Mouse (Mus musculus) embryonic facial prominence, embryonic 12.5 days (tissue): ENCODE measurements at regions not wholly inside any gene's neighbourhood (a gene's known extent, or its start where the extent isn't known, plus 50 kb on each side); places are given as distances from the start of the nearest gene placed in this dataset.

ENCODE experiments used
- ATAC-seq: fragments of 200-750 bp; cut with Nextera tagmentation; 2 replicates; pipeline ENCODE4 v1.8.0; 2017; ENCODE audit not compliant: insufficient number of reproducible peaks, insufficient read depth, low FRiP score, low TSS enrichment
- H3K27ac ChIP-seq: fragments of 300-500 bp; sonication (generic); 2 replicates; pipeline ENCODE4 v1.5.1; 2016; ENCODE audit warnings: mild to moderate bottlenecking
- H3K27me3 ChIP-seq: fragments of 300-500 bp; sonication (generic); 2 replicates; pipeline ENCODE4 v1.6.1; 2016; ENCODE audit warnings: mild to moderate bottlenecking, moderate library complexity
- H3K36me3 ChIP-seq: fragments of 300-500 bp; sonication (generic); 2 replicates; pipeline ENCODE4 v1.6.1; 2016; ENCODE audit warnings: mild to moderate bottlenecking
- H3K4me1 ChIP-seq: fragments of 300-500 bp; sonication (generic); 2 replicates; pipeline ENCODE4 v1.6.1; 2016
- H3K4me2 ChIP-seq: fragments of 300-500 bp; sonication (generic); replicated peaks from 2 replicates; pipeline ENCODE4 v1.6.1; 2016; ENCODE audit warnings: mild to moderate bottlenecking, moderate library complexity
- H3K4me3 ChIP-seq: fragments of 300-500 bp; sonication (generic); 2 replicates; pipeline ENCODE4 v1.5.1; 2016; ENCODE audit warnings: mild to moderate bottlenecking
- H3K9ac ChIP-seq: fragments of 300-500 bp; sonication (generic); 2 replicates; pipeline ENCODE4 v1.6.1; 2016; ENCODE audit warnings: mild to moderate bottlenecking, moderate library complexity
- H3K9me3 ChIP-seq: fragments of 300-500 bp; sonication (generic); 2 replicates; pipeline ENCODE4 v1.6.1; 2016; ENCODE audit warnings: mild to moderate bottlenecking, moderate library complexity
- WGBS: fragments of 180-500 bp; shearing (Covaris S2); methylation state at CpG from one replicate; pipeline ENCODE4 v1.1.7; 2016; 5-methylcytosine and 5-hydroxymethylcytosine counted together

DNA sequence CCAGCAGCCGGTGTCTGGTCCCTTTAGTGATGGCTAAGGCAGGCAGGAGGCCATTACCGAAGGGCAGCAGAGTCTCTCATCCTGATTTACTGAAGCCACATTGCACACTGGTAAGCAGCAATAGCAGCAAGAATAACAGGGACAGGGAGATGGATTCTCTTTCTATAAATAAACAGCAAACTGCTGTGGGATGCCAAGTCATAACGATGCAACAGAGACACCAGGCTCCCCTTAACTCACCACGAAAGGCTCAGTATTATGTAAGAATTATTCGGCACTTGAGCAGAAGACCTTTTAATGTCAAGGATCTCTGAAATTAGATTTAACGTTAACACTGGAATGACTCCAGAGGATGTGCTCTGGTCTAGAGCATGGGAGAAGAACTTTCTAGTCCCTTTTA, 202.1 kb downstream of the Ddx10 start:
- ATAC-seq, result no peak
- 80% methylated on average over 6 of the region's 6 CpGs for WGBS
- Histone ChIP-seq H3K36me3 (no peaks in the 10 kb centered on the region), H3K4me2 (no peak overlapping the region), H3K9me3 (no peaks in the 10 kb centered on the region), H3K4me1 (no peaks in the 10 kb centered on the region), H3K27ac (no peak overlapping the region), H3K4me3 (no peak overlapping the region), H3K9ac (no peak overlapping the region), H3K27me3 (no peaks in the 10 kb centered on the region)

DNA sequence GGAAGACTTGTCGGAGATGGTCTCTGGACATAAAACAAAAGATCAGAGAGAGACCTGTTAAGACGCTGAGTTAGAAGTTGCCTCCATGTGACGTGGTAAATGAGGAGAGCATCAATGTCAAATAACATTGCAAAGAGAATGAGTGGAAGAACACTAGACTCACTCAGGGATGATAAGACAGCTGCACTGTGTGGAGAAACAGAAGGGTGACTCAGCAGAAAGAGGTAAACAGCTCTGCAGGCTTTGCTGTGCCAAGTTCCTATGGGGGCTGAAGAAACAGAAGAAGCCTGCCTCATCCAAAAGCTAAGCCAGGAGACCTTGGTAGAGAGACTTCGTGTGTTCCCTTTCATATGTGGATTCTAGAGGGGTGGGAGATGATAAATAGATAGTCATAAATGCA, 214.1 kb downstream of the Ddx10 start:
- Histone ChIP-seq H3K36me3 (no peaks in the 10 kb centered on the region), H3K9me3 (no peaks in the 10 kb centered on the region), H3K4me2 (no peak overlapping the region), H3K4me3 (no peak overlapping the region), H3K27ac (no peak overlapping the region), H3K27me3 (no peaks in the 10 kb centered on the region), H3K4me1 (no peaks in the 10 kb centered on the region), H3K9ac (no peak overlapping the region)
- WGBS, result 81% methylated on average over 4 of the region's 4 CpGs
- ATAC-seq, result no peak

DNA sequence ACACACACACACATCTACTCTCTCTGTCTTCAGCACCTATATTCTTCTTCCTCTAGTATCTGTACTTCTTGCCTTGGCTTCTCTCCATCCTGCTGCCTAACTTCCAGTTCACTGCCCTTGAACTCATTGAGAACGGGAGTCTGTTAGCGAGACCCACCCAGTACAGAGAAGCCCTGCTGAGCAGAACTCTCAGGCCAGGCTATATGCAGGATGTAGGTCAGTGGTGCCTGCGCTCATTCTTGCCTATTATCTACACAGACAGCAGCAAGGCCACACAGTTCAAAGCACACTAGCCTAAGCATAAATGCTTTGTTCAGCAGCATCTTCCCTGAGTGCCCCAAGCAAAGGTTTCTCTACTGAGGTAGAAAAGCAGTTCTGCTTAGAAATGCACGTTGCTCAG, 225.8 kb downstream of the Ddx10 start:
- WGBS, result 80% methylated on average over 4 of the region's 4 CpGs
- H3K27ac ChIP-seq, result no peak overlapping the region
- H3K4me3 ChIP-seq, result no peak overlapping the region
- H3K4me2 ChIP-seq, result no peak overlapping the region
- no peaks in the 10 kb centered on the region for H3K36me3 ChIP-seq
- no peaks in the 10 kb centered on the region for H3K27me3 ChIP-seq
- no peak overlapping the region for H3K9ac ChIP-seq
- H3K4me1 ChIP-seq, result no peaks in the 10 kb centered on the region
- H3K9me3 ChIP-seq, result no peaks in the 10 kb centered on the region
- ATAC-seq, result no peak

DNA sequence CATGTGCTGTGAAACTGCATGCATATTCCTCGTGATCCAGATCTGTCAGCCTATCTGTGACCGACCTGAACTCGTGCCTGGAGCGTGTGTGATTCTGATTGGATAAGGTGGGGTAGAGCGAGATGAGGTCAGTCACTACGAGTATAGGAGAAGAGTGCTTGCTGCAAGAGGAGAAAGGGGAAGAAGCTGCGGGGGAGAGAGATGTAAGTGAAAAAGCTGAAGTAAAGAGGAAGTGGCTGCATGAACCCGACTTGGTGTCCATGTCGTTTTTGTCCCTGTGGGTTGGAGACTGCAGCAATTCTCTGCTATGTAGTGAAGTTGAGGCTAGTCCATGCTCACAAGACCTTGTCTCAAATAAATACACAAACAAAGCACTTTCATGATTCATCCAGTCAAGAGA, 237.1 kb downstream of the Ddx10 start:
- H3K9me3 ChIP-seq, result 0 out of 2 replicates have a peak, but pooled peaks cover 3% of the 10 kb centered on the region
- H3K4me2 ChIP-seq, result no peak overlapping the region
- H3K9ac ChIP-seq, result no peak overlapping the region
- H3K27me3 ChIP-seq, result no peaks in the 10 kb centered on the region
- H3K4me3 ChIP-seq, result no peak overlapping the region
- 89% methylated on average over 9 of the region's 9 CpGs for WGBS
- no peak overlapping the region for H3K27ac ChIP-seq
- H3K4me1 ChIP-seq, result no peaks in the 10 kb centered on the region
- no peak for ATAC-seq
- no peaks in the 10 kb centered on the region for H3K36me3 ChIP-seq

DNA sequence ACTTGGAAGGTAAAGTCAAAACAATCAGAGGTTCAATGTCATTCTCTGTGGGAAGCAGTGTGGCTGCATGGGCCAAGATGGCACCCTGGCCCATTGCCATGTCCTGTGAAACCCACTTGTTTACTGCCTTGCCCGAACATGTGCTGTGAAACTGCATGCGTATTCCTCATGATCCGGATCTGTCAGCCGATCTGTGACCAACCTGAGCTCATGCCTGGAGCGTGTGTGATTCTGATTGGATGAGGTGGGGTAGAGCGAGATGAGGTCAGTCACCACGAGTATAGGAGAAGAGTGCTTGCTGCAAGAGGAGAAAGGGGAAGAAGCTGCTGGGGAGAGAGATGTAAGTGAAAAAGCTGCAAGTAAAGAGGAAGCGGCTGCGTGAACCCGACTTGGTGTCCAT, 240.5 kb downstream of the Ddx10 start:
- no peaks in the 10 kb centered on the region for H3K9me3 ChIP-seq
- WGBS, result 89% methylated on average over 10 of the region's 10 CpGs

DNA sequence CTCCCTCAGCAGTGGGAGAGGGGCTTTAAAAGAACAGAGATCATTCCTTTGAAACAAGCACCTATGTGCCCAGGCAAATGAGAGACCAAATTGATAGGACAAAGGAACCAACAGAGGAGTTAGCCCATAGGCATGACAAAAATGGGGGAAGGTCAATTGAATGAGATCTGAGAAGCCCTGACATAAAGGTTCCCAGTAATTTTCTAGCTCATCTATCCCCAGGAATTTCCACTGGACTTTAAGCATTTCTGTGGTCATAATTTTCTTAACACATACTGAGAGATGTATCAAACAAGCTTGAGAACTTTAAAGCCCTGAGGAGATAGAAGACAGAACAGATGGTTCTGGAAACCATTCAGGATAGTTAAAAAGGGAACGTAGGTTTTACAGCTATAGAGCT, 241.8 kb downstream of the Ddx10 start:
- ATAC-seq, result no peak
- 84% methylated on average over 1 of the region's 1 CpGs for WGBS
- no peaks in the 10 kb centered on the region for H3K36me3 ChIP-seq
- H3K27ac ChIP-seq, result no peak overlapping the region
- no peak overlapping the region for H3K4me2 ChIP-seq
- no peaks in the 10 kb centered on the region for H3K4me1 ChIP-seq
- H3K9ac ChIP-seq, result no peak overlapping the region
- H3K9me3 ChIP-seq, result no peaks in the 10 kb centered on the region
- H3K4me3 ChIP-seq, result no peak overlapping the region
- H3K27me3 ChIP-seq, result no peaks in the 10 kb centered on the region

More for the DNA sequence above, 240.5 kb downstream of the Ddx10 start:
- no peak overlapping the region for H3K4me2 ChIP-seq
- H3K4me3 ChIP-seq, result no peak overlapping the region
- ATAC-seq, result no peak
- H3K36me3 ChIP-seq, result no peaks in the 10 kb centered on the region
- H3K9ac ChIP-seq, result no peak overlapping the region
- no peaks in the 10 kb centered on the region for H3K27me3 ChIP-seq
- H3K27ac ChIP-seq, result no peak overlapping the region
- H3K4me1 ChIP-seq, result no peaks in the 10 kb centered on the region

DNA sequence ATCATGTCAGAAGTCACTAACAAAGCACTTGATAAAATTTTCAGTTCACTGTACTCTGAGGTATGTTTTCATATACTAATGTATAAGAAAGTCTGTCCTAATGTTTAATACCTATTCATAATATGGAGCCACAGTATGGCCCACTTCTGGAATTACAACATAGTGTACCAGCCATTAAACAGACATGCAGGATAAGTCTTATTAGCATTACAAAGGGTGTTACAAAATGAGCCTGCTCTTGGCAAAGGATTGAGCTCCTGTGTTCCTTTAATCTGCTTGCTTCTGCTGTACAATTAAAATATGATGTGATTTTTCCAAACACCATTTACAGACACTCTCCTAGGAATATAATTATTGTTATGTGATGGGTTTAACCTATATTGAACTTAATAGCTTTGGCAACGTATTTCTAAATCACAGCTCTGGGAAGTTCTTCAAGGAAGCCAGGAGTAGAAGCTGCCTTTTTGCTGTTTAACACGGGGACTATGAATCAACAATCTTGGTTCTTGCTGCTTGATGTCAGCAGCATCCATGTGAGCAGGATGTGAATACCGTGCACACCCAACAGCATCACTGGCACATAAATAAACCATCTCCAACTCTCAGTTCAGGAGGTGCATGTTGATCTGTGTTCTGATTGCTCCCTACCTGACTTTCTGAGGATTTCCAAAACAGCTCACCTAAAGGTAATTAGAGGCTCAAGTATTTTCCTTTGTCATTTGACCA, 243.4 kb downstream of the Ddx10 start:
- 72% methylated on average over 3 of the region's 3 CpGs for WGBS

DNA sequence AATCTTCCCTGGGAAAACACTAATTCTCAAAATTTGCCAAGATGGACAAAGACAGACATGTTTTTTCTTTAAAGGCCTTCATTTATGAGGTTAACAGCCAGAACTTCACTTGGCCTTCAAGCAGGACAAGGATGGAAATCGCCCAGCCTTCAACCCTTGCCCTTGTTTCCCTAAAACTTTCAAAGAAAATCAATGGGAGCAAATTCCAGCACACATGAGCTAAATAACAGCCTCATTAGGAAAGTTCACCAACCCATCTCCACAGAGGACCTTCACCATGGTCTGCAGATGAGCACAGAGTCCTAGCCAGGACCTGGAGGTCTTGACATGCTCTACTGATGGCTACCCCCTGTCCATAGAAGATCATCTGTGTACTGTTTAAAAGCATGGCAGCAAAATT, 271.8 kb downstream of the Ddx10 start:
- Histone ChIP-seq H3K4me2 (no peak overlapping the region), H3K9ac (no peak overlapping the region), H3K9me3 (no peaks in the 10 kb centered on the region), H3K4me1 (no peaks in the 10 kb centered on the region), H3K27ac (no peak overlapping the region), H3K27me3 (no peaks in the 10 kb centered on the region), H3K36me3 (no peaks in the 10 kb centered on the region), H3K4me3 (no peak overlapping the region)
- no peak for ATAC-seq
- 79% methylated on average over 1 of the region's 1 CpGs for WGBS

More for the DNA sequence above, 243.4 kb downstream of the Ddx10 start:
- Histone ChIP-seq H3K9ac (no peak overlapping the region), H3K4me2 (no peak overlapping the region), H3K4me1 (no peaks in the 10 kb centered on the region), H3K27me3 (no peaks in the 10 kb centered on the region), H3K4me3 (no peak overlapping the region), H3K36me3 (no peaks in the 10 kb centered on the region), H3K9me3 (no peaks in the 10 kb centered on the region), H3K27ac (no peak overlapping the region)
- no peak for ATAC-seq

DNA sequence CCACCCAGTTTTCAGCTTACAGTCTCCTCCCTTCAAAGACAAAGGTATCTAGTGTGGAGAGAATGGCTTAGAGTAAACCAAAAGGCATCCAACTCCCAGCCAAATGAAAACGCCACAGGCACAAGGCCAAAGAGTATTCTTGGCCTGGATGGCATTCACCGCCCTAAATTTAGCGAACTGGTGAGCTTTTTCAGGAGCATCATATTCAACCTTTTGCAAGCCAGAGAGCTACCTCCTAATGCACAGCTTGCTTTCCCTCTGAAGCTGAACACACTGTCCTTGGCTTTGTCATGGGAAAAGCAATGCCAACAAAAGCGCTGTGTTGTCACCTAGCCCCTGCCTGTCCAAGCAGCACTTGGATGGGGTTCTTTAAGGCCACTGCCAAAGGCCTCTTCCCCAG, 282.2 kb downstream of the Ddx10 start:
- H3K27ac ChIP-seq, result no peak overlapping the region
- H3K36me3 ChIP-seq, result no peaks in the 10 kb centered on the region
- no peaks in the 10 kb centered on the region for H3K4me1 ChIP-seq
- 94% methylated on average over 4 of the region's 4 CpGs for WGBS
- no peak overlapping the region for H3K9ac ChIP-seq
- H3K4me3 ChIP-seq, result no peak overlapping the region
- ATAC-seq, result no peak
- no peaks in the 10 kb centered on the region for H3K9me3 ChIP-seq
- no peak overlapping the region for H3K4me2 ChIP-seq
- no peaks in the 10 kb centered on the region for H3K27me3 ChIP-seq

DNA sequence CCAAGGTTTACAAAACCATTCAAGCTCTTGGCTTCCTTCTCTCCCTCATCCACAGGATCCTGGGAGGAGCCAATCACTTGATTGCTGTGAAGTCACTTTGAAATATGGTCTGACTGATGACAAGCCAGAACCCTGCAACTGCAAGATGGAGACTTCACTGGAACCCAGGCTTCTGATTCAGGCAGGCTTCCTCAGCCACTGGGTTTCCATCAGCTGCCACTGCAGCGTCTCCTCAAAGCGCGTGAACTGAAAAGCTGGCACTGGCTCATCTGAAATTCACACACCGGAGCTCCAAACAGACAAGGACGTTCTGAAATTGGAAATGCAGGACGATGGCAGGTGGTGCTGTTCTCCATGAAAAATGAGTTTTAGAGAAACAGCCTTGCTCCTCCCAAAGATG, 280.1 kb upstream of the AI593442 start:
- no peaks in the 10 kb centered on the region for H3K27me3 ChIP-seq
- 84% methylated on average over 6 of the region's 6 CpGs for WGBS
- H3K9me3 ChIP-seq, result no peaks in the 10 kb centered on the region
- no peaks in the 10 kb centered on the region for H3K4me1 ChIP-seq
- ATAC-seq, result no peak
- H3K27ac ChIP-seq, result no peak overlapping the region
- H3K4me3 ChIP-seq, result no peak overlapping the region
- H3K36me3 ChIP-seq, result no peaks in the 10 kb centered on the region
- H3K9ac ChIP-seq, result no peak overlapping the region
- no peak overlapping the region for H3K4me2 ChIP-seq

DNA sequence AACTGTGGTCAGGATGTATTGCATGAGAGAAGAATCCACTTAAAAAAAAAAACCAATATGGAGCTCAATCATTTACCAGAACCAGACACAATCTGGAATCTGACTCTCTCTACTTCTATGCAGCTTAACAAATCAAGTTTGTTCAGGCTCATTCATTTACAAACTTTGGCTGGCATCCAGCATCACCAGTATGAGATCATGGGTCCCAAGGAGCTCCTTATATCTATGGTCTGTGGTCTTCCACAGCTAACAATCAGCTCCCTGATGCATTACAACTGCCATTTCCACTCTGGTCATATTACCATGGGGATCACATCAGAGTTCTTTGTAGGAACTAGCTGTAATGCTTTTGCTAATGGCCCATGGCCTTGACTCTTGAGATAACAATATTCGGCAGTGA, 277.7 kb upstream of the AI593442 start:
- Histone ChIP-seq H3K4me2 (no peak overlapping the region), H3K36me3 (no peaks in the 10 kb centered on the region), H3K9me3 (no peaks in the 10 kb centered on the region), H3K27me3 (no peaks in the 10 kb centered on the region), H3K4me1 (no peaks in the 10 kb centered on the region), H3K27ac (no peak overlapping the region), H3K9ac (no peak overlapping the region), H3K4me3 (no peak overlapping the region)
- peak; percentile 35; the same call in 1 of the 2 replicates for ATAC-seq
- 64% methylated on average over 1 of the region's 1 CpGs for WGBS

DNA sequence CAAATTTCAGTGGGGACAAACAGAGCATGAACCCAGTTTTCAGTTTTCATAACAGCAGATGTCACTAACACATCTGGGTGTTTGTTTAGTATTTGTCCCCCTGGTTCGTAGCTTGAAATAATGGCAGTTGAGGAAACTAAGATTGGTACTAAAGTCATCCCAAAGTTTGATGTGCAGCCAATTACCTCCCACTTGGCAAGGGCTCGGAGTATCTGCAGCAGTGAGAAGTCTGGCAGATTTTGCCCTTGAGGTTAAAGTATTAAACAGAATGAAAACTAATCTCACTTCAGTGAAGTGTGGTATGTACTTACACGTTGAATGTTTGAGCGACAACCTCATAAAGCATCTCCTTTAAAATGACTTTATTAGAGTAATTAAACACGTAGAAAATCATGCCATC, 264.5 kb upstream of the AI593442 start:
- no peak overlapping the region for H3K4me3 ChIP-seq
- H3K9me3 ChIP-seq, result no peaks in the 10 kb centered on the region
- no peak overlapping the region for H3K4me2 ChIP-seq
- no peak overlapping the region for H3K9ac ChIP-seq
- no peak for ATAC-seq
- no peaks in the 10 kb centered on the region for H3K27me3 ChIP-seq
- no peaks in the 10 kb centered on the region for H3K36me3 ChIP-seq
- no peak overlapping the region for H3K27ac ChIP-seq
- WGBS, result 65% methylated on average over 5 of the region's 5 CpGs
- peaks cover 11% of the 10 kb centered on the region; the same call in 1 of the 2 replicates for H3K4me1 ChIP-seq

DNA sequence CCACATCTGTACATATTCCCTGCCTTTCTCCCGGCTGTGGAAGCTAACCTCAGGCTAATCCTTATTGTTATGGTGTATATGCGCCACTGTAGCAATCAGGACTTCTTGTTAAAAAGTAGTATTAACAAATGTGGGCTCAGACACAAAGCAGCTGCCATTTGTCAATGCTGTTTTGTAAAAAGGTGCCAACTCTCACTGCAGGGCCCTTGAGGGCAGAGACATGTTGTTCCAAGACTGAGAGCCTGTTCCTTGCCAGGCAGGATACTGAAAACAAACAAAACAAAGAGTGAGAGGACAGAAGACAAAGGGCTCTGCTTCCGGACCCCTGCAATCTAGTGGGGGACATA, 262.0 kb upstream of the AI593442 start:
- no peaks in the 10 kb centered on the region for H3K9me3 ChIP-seq
- no peaks in the 10 kb centered on the region for H3K27me3 ChIP-seq
- 30% methylated on average over 3 of the region's 3 CpGs for WGBS
- H3K27ac ChIP-seq, result no peak overlapping the region
- no peak overlapping the region for H3K4me3 ChIP-seq
- no peak overlapping the region for H3K9ac ChIP-seq
- no peak overlapping the region for H3K4me2 ChIP-seq
- peaks cover 11% of the 10 kb centered on the region; the same call in 1 of the 2 replicates for H3K4me1 ChIP-seq
- no peaks in the 10 kb centered on the region for H3K36me3 ChIP-seq
- no peak for ATAC-seq
